Mouse (Mus musculus) bone marrow macrophage, adult 2 months (primary cell): ENCODE data around the gene Il22ra1.

Experiments used
- CTCF ChIP-seq: IDR thresholded peaks from 2 replicates; pipeline ENCODE4 v1.5.1; 2012; ENCODE audit warnings: low read depth, mild to moderate bottlenecking, low read length, moderate library complexity
- POLR2A ChIP-seq: IDR thresholded peaks from 2 replicates; pipeline ENCODE4 v1.6.1; 2012; ENCODE audit warnings: mild to moderate bottlenecking, low read depth, low read length, borderline replicate concordance

DNA sequence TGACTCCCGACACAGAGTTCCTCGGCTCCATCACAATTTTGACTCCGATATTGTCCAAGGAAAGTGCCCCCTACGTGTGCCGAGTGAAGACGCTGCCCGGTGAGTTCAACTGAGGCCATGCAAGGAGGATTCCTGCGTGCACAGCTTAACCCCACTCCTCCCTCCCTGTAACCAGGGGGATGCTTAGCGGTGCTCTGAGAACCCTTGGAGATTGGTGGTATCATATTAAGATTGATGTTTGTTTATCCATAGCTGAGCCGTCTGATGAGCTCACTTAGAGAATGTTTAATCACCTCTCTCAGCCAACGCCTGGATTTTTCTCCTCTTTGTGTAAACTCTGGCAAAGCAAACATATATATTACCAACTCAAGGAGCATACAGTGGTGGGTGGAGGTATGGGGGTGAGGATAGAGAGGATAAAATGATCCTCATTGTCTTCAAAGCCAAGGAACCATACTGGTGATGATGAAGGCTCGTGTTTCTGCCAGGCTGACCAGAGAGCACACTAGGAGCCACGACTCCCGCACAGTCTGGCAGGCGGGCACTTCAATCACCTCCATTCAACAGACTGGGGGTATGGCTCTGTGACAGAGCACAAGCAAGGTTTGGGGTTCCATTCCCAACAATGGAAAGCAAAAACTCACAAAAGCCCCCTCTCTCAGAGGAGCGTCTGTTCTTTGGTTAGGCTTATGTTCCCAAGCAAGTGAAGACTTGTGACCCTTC is 16.9 kb downstream of the Il22ra1 start:
- TF ChIP-seq CTCF (no peak), POLR2A (no peak)
